Mouse (Mus musculus) neural tube, embryonic 15.5 days (tissue): ENCODE results near the gene Mrpl38. TPM values are rescaled to one million over a fixed set of nuclear protein-coding genes. Genes with fewer than 3 reads are reported as not detected.

ENCODE experiments used
- ATAC-seq: fragments of 200-750 bp; cut with Nextera tagmentation; 2 replicates; pipeline ENCODE4 v1.8.0; 2017; ENCODE audit warnings: mild to moderate bottlenecking, moderate TSS enrichment, moderate library complexity; ENCODE audit not compliant: low FRiP score
- H3K27ac ChIP-seq: fragments of 300-500 bp; sonication (generic); replicated peaks from 2 replicates; pipeline ENCODE4 v1.5.1; 2015; ENCODE audit warnings: mild to moderate bottlenecking, inconsistent platforms
- H3K27me3 ChIP-seq: fragments of 300-500 bp; sonication (generic); replicated peaks from 2 replicates; pipeline ENCODE4 v1.6.1; 2015; ENCODE audit warnings: inconsistent platforms
- H3K36me3 ChIP-seq: fragments of 300-500 bp; sonication (generic); 2 replicates; pipeline ENCODE4 v1.6.1; 2015; ENCODE audit warnings: inconsistent platforms
- H3K4me1 ChIP-seq: fragments of 300-500 bp; sonication (generic); 2 replicates; pipeline ENCODE4 v1.6.1; 2015; ENCODE audit warnings: inconsistent platforms
- H3K4me2 ChIP-seq: fragments of 300-500 bp; sonication (generic); 2 replicates; pipeline ENCODE4 v1.6.1; 2015; ENCODE audit warnings: inconsistent platforms, mild to moderate bottlenecking, moderate library complexity
- H3K4me3 ChIP-seq: fragments of 300-500 bp; sonication (generic); replicated peaks from 2 replicates; pipeline ENCODE4 v1.5.1; 2015; ENCODE audit warnings: mild to moderate bottlenecking, inconsistent platforms
- H3K9ac ChIP-seq: fragments of 300-500 bp; sonication (generic); replicated peaks from 2 replicates; pipeline ENCODE4 v1.6.1; 2015; ENCODE audit warnings: mild to moderate bottlenecking, inconsistent platforms
- H3K9me3 ChIP-seq: fragments of 300-500 bp; sonication (generic); replicated peaks from 2 replicates; pipeline ENCODE4 v1.6.1; 2016; ENCODE audit warnings: inconsistent platforms
- WGBS: fragments of 180-500 bp; shearing (Covaris S2); methylation state at CpG from one replicate; pipeline ENCODE4 v1.1.7; 2015; ENCODE audit warnings: mixed read lengths; 5-methylcytosine and 5-hydroxymethylcytosine counted together
- polyA plus RNA-seq: library from polyadenylated mRNA; unstranded; fragments of >200 nt; fragmentation: Nextera tagmentation; extraction: Ambion mirVana; gene quantifications from 2 replicates; pipeline ENCODE4 v1.2.1, GENCODE M21; 2015

Mrpl38 gene
- polyA plus RNA-seq, 1 experiment from 2014 or later = 82.2 TPM

DNA sequence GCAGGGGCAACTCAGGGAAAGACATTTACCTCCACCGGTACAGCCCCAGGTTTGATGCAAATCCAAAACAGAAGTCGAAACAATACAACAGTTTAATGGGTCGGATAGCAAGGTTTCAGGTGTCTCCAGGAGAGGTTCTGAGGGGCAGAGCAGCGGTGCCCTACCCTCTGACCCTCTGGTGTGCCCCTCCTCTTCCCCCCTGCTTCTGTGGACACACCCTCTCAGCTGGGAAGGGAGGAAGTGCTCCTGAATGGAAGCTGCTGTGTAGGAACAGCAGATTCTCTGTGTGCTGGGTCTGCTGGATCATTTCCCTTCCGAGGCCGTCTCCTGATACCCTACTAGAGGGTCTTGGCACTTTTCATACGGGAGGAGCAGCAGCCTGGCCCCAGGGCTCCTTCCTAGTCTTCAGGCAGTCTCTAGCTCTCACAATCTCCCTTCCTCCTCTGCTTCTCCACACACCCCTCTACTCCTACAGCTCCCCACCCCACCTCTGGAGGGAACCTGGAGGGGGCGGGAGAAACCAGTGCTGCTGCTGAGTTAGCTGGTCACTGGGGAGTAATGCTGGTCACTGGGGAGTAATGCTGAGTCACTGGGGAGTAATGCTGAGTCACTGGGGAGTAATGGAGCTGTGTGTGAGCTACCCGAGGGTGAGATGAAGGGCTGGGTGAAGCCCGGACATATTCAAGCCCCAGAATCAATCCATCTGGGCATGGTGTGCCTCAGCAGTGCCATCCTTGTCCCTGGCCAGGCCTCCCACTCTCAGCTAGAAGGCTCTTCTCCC, 3.7 kb upstream of the Mrpl38 start:
- 73% methylated on average over 10 of the region's 10 CpGs for WGBS
- H3K9me3 ChIP-seq = no peaks in the 10 kb centered on the region
- H3K27me3 ChIP-seq = no peaks in the 10 kb centered on the region
- H3K4me2 ChIP-seq = no peak overlapping the region
- no peak for ATAC-seq
- peaks cover 58% of the 10 kb centered on the region for H3K36me3 ChIP-seq
- no peak overlapping the region for H3K4me3 ChIP-seq
- H3K9ac ChIP-seq = no peak overlapping the region
- peaks cover 21% of the 10 kb centered on the region for H3K4me1 ChIP-seq
- no peak overlapping the region for H3K27ac ChIP-seq

DNA sequence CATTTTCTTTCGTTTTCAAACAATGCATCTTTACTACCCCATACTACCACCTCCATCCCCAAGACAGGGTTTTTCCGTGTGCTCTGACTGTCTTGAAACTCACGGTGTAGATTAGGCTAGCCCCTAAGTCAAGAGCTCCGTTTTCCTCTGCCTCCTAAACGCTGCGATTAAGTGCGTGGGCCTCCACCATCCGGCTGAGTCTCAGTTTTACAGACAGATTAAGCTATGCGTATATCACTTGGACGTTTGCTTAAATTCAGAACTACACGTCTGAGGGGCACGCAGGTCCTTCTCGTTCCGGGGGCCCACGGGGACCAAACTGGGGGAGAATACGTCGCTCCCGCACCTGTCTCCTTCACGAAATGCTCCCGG, 586 bp downstream of the Mrpl38 start:
- Histone ChIP-seq H3K9ac (peak overlapping the region; percentile 87), H3K27ac (peak overlapping the region; percentile 75), H3K27me3 (no peaks in the 10 kb centered on the region), H3K4me1 (peaks cover 25% of the 10 kb centered on the region), H3K4me3 (peak overlapping the region; percentile 71), H3K4me2 (peak overlapping the region; percentile 71), H3K36me3 (peaks cover 38% of the 10 kb centered on the region), H3K9me3 (no peaks in the 10 kb centered on the region)
- peak; percentile 16; the same call in 1 of the 2 replicates for ATAC-seq
- WGBS = 2% methylated on average over 20 of the region's 20 CpGs

DNA sequence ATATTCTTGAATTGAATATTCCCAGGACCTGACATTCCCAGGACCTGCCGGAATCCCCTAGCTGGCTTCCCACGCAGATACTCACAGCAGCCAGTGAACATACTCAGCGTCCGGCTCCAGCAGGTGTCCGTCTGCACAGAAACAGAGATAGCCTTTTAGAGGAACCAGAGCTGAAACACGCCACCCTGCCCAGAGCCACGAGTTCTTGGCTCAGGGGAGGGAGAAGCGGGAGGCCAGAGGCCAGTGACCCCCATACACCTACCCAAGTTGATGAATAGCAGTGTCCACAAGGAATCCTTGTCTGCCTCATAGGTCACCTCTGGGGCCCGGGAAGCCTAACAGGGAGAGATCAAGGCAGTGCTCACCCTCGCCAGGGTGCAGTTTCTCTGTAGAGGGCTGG, 4.5 kb downstream of the Mrpl38 start:
- Histone ChIP-seq H3K4me2 (no peak overlapping the region), H3K27ac (no peak overlapping the region), H3K9ac (no peak overlapping the region), H3K4me3 (no peak overlapping the region), H3K36me3 (peaks cover 33% of the 10 kb centered on the region), H3K4me1 (peaks cover 51% of the 10 kb centered on the region), H3K9me3 (no peaks in the 10 kb centered on the region), H3K27me3 (0 out of 2 replicates have a peak, but pooled peaks cover 2% of the 10 kb centered on the region)
- 92% methylated on average over 10 of the region's 10 CpGs for WGBS
- ATAC-seq = no peak

DNA sequence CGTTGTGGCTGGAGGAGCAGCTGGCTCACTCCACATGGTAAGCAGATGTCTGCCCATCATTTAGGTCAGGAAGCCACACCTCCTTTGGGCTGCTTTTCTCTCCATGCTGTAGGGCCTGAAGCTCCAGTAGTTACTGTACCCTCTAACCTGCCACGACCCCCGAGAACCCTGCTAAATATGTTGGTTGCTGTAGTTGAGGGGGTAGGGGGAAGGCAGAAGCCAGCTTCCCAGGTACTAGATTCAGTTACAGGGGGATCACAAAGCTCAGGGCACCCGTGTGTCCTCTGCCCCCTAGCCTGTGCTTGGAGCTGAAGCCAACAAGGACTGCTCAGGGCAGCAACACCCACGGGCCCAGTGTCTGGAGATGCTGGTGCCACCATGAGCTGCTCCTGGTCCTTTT, 5.2 kb downstream of the Mrpl38 start:
- Histone ChIP-seq H3K4me1 (peaks cover 50% of the 10 kb centered on the region), H3K4me2 (no peak overlapping the region), H3K36me3 (peaks cover 33% of the 10 kb centered on the region), H3K4me3 (no peak overlapping the region), H3K9me3 (no peaks in the 10 kb centered on the region), H3K9ac (no peak overlapping the region), H3K27me3 (0 out of 2 replicates have a peak, but pooled peaks cover 2% of the 10 kb centered on the region), H3K27ac (no peak overlapping the region)
- WGBS = 79% methylated on average over 5 of the region's 5 CpGs
- no peak for ATAC-seq

DNA sequence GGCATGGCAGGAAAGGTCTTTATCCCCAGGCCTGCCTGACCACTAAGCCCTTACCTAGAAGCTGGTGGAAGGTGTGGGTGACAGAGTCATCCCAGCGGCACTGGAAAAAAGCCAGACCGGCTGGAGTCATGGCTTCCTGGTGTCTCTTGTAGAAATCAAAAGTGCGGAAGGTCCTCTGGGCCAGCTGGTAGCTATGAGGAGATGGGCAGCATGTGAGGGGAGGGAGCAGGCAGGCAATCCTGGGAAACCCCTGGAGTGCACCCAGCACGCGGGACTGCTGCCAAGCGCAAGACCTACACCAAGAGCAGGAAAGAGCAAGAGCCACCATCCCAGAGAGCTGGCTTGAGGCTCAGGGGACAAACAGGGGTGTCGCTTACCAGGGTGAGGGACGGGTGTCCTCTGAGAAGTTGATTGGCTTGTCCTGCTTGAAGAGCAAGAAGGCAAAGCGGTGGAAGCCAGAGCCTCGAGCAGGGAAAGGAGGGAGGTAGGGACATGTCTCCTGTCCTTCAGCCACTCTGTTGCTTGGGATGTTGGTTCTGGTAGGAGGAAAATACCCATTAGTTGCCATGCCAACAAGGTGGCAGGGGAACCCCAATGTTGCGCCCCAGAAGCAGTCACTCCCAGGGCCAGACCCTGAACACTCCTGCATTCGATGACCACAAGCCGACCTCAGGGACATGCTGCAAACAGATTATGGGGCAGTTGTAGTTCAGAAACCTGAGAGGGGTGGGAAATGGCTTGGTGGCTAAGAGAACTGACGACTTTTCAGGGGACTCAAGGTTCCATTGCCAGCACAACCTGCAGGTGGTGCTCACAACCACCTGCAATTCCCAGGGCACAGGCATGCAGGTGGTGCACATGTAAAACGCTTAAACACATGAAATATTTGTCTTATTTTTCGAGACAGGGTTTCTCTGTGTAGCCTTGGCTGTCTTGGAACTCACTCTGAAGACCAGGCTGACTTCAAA, 6.0 kb downstream of the Mrpl38 start:
- Histone ChIP-seq H3K4me3 (no peak overlapping the region), H3K9ac (no peak overlapping the region), H3K27me3 (0 out of 2 replicates have a peak, but pooled peaks cover 2% of the 10 kb centered on the region), H3K4me1 (peaks cover 50% of the 10 kb centered on the region), H3K4me2 (no peak overlapping the region), H3K9me3 (no peaks in the 10 kb centered on the region), H3K36me3 (peaks cover 33% of the 10 kb centered on the region), H3K27ac (no peak overlapping the region)
- ATAC-seq = no peak
- WGBS = 88% methylated on average over 16 of the region's 16 CpGs

DNA sequence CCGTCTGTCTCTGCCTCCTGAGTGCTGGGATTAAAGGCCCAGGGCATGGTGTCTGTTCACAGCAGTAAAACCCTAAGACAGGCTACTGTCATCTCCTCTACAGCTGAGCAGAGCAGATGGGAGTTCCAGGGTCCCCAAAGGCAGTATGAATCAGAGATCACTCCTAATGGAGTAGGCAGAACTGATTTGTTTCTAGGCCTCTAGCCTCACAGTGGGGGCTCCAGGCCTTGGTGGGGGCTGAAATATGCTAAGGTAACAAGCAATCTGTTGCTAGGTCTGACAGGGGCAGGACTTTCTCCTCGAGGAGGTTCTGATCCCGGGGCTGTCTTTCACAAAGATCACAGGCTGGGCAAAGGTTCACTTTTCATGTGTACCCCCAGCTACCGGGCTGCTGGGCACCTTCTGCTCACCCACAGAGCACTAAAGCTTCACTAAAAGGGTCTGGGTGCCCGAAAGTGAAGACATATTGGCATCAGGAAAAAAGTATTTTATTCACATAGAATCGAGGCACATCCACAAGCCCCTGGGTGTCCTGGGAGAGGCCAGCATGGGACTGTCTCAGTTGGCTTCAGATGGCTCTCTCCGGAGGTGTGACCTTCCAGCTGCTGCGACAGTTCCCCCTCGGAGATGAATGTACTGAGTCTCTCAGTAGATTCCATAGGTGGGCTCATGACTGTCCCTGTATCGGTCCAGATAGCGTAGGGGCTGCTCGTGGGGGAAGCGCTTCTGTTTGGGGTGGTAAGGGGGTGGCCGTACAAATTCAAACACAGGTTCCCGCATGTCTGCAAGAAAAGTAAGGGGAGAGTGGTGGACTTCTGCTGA, 7.1 kb downstream of the Mrpl38 start:
- H3K4me3 ChIP-seq = peak overlapping the region; percentile 61; the same call in 1 of the 2 replicates
- peak overlapping the region; percentile 92 for H3K27ac ChIP-seq
- peak overlapping the region; percentile 71; the same call in 1 of the 2 replicates for H3K9ac ChIP-seq
- peaks cover 47% of the 10 kb centered on the region for H3K4me1 ChIP-seq
- no peak for ATAC-seq
- H3K4me2 ChIP-seq = peak overlapping the region; percentile 77
- WGBS = 83% methylated on average over 15 of the region's 15 CpGs
- peaks cover 32% of the 10 kb centered on the region for H3K36me3 ChIP-seq
- H3K9me3 ChIP-seq = no peaks in the 10 kb centered on the region
- 0 out of 2 replicates have a peak, but pooled peaks cover 2% of the 10 kb centered on the region for H3K27me3 ChIP-seq

DNA sequence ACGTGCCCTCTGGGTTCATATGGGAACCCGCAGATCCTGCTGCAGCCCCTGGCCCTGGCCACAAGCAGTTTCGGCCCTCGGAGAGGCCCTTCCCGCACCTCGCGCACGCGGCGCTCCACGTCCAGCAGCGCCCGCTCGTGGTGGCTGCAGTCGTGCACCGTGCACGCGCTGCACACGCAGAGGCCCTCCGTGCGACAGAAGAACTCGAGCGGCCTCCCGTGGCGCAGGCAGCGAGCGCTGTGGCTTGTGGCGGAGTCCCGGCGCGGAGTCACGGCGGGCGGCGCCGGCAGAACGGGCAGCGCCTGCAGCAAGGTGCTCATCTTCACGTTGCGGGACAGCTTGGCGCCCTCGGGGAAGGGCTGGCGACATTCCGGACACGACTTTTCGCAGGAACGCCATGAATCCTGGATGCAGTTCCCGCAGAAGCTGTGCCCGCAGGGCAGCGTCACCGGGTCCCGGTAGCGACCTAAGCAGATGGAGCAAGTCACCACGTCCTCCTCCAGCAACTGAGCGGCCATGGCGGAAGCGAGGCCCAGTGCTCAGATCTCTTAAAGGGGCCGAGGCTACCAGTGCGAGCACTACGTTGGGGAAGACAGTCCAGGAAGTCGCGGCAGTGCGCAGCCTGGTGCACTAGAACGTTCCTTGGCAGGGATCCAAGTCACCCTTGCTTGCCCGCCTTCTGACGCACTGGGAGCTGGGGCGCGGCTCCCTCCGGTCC, 8.0 kb downstream of the Mrpl38 start, which contains the start of gene Trim65:
TSS of gene Trim65 (minus strand) at position 641 of the 718 bp plus-strand sequence.
- Histone ChIP-seq H3K4me1 (peaks cover 45% of the 10 kb centered on the region), H3K4me3 (peak within 1 kb of the TSS; percentile 61), H3K27me3 (0 out of 2 replicates have a peak, but pooled peaks cover 2% of the 10 kb centered on the region), H3K9me3 (no peaks in the 10 kb centered on the region), H3K9ac (peak within 1 kb of the TSS; percentile 71), H3K27ac (peak within 1 kb of the TSS; percentile 92), H3K4me2 (peak within 1 kb of the TSS; percentile 77), H3K36me3 (peaks cover 37% of the 10 kb centered on the region)
- under 1% methylated on average over 67 of the region's 69 CpGs for WGBS
- peak; percentile 91 for ATAC-seq

DNA sequence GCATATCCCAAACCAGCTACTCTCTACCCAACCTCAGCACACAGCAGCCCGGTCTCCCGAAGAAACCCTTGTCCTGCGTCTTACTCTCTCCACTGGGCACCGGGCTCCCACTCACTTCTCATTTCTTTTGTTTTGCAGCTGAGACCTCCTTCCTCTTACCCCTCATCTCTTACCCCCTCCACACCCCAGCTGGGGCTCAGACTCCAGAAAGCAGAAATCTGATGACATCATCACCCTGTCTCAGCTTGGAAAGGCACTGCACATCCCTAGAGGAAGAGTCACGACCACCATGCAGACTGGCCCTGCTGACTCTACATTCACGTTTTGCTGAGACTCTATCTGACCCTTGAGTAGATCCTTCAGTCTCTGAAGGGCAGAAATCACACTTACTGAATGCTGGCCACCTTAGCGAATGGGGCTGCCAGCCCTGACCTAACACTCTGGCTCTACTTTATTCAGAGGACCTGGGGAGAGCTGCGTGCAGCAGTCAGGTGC, 8.6 kb downstream of the Mrpl38 start:
- peak overlapping the region; percentile 61 for H3K4me3 ChIP-seq
- WGBS = 32% methylated on average over 8 of the region's 8 CpGs
- peak overlapping the region; percentile 71 for H3K9ac ChIP-seq
- H3K4me1 ChIP-seq = peaks cover 45% of the 10 kb centered on the region
- ATAC-seq = peak; percentile 22
- H3K27ac ChIP-seq = peak overlapping the region; percentile 92
- H3K4me2 ChIP-seq = peak overlapping the region; percentile 77
- peaks cover 39% of the 10 kb centered on the region for H3K36me3 ChIP-seq
- no peaks in the 10 kb centered on the region for H3K9me3 ChIP-seq
- H3K27me3 ChIP-seq = 0 out of 2 replicates have a peak, but pooled peaks cover 2% of the 10 kb centered on the region

DNA sequence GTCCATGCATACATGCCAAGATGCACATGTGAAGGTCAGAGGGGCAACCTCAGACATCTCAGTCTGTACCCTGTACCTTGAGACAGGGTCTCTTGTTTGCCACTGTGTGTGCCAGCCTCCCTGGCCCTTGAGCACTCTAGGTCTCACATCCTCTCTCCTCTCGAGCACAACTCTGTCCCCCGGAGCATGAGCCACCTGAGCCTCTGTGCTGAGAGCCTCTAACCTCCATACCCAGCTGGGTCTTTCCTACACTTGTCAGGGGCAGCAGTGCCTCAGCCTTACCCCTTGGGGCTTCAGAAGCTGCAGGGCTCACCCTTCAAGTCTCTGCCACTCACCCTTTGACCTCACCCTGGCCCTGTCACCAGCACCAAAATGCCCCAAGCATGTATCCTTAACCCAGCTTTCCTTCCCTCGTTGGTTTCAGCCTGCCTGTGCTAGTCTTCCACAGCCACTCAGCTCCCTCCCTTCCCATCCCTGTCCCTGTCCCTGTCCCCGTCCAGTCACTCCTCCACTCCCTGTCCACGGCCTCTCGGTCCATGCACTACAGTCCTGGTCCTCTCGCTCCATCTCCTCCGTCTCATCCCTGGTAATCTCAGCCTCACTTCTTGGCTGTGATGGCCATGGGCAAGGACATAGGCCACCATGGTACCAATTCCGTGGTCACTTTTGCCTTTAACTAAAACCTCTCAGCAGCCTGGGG, 9.4 kb downstream of the Mrpl38 start:
- 80% methylated on average over 9 of the region's 9 CpGs for WGBS

DNA sequence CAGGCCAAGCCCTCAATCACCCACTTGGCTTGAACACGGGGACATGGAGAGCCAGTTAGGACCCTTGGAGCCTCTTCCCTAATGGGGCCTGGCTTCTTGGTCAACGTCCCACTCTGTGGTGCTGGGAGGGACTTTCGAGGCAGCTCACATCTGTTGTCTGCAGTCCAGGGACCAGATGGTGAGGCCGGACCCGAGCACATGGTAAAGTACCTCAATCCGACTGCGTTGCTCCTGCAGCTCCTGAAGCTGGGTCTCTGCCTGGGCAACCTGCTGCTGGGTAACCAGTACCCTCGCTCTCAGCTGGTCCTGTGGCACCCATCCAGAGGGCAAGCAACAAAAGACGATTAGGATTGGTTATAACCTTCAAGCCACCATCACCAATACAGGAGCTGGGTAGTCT, 10.7 kb downstream of the Mrpl38 start:
- H3K27me3 ChIP-seq = 0 out of 2 replicates have a peak, but pooled peaks cover 2% of the 10 kb centered on the region
- no peaks in the 10 kb centered on the region for H3K9me3 ChIP-seq
- no peak overlapping the region for H3K27ac ChIP-seq
- no peak overlapping the region for H3K4me3 ChIP-seq
- WGBS = 55% methylated on average over 9 of the region's 9 CpGs
- H3K4me1 ChIP-seq = peaks cover 44% of the 10 kb centered on the region
- no peak for ATAC-seq
- peaks cover 24% of the 10 kb centered on the region for H3K36me3 ChIP-seq
- no peak overlapping the region for H3K4me2 ChIP-seq
- H3K9ac ChIP-seq = 0 out of 2 replicates have a peak overlapping the region, but pooled peaks have one; percentile 14

More for the DNA sequence above, 9.4 kb downstream of the Mrpl38 start:
- Histone ChIP-seq H3K36me3 (peaks cover 31% of the 10 kb centered on the region), H3K9ac (0 out of 2 replicates have a peak overlapping the region, but pooled peaks have one; percentile 71), H3K27me3 (0 out of 2 replicates have a peak, but pooled peaks cover 2% of the 10 kb centered on the region), H3K4me1 (peaks cover 45% of the 10 kb centered on the region), H3K27ac (no peak overlapping the region), H3K4me3 (no peak overlapping the region), H3K9me3 (no peaks in the 10 kb centered on the region), H3K4me2 (peak overlapping the region; percentile 77)
- ATAC-seq = no peak
